Mouse (Mus musculus): ENCODE data around the gene Jmjd8. TPM values are rescaled to one million over a fixed set of nuclear protein-coding genes. Genes with fewer than 3 reads are reported as not detected.

The Jmjd8 gene
- 50.1 and 50.9 TPM in 2 replicates for polyA plus RNA-seq (2015; fragmentation: Nextera tagmentation; extraction: Ambion mirVana)

DNA sequence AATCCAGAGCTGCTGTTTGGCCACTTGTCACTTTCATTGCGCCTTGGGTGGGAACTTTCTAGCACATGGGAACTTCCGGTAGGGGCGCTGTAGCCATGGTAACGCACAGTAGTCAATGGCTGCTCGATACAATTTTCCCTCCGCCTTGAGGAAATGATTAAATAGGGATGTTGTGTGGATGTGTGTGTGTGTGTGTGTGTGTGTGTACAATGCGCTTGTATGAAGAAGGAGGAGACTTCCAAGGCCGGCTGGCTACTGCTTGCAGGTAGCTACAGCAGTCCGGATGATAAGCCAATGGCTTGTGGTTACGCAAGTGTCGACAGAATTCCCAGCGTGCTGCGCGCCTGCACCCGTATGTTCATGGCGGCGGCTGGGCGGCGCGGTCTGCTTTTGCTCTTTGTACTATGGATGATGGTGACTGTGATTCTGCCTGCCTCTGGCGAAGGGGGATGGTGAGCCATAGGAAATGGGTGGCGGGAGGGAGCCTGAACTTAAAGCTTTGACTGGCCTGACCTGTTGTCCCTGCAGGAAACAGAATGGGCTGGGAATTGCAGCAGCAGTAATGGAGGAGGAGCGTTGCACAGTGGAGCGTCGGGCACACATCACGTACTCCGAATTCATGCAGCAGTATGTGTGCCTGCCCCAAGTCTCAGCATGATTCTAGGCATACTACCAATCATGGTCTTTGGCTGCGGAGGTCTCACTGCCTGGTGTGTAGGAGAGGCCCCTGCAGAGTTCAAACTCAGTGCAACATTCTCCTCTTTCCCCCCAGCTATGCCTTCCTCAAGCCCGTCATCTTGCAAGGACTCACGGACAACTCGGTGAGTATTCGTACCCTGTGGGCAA is at the start of gene Jmjd8:
Jmjd8 (plus strand) TSS at position 156 of the 846 bp plus-strand sequence.
- Histone ChIP-seq H3K9ac (ENCODE audit: low read depth, low read length) (peak within 1 kb of the TSS; percentile 82), H3K4me1 (ENCODE audit: control insufficient read depth, insufficient read depth, low read length) (peaks cover 50% of the 10 kb centered on the region), H3K4me2 (ENCODE audit: low read depth, low read length) (peak within 1 kb of the TSS; percentile 67), H3K27ac (ENCODE audit: low read length) (peak within 1 kb of the TSS; percentile 93), H3K9me3 (ENCODE audit: control insufficient read depth, low read length) (no peaks in the 10 kb centered on the region), H3K4me3 (ENCODE audit: low read length) (peak within 1 kb of the TSS; percentile 69), H3K27me3 (replicated peaks; ENCODE audit: control insufficient read depth, insufficient read depth, low read length) (no peaks in the 10 kb centered on the region), H3K36me3 (ENCODE audit: control insufficient read depth, insufficient read depth, low read length) (peaks cover 15% of the 10 kb centered on the region)
- peak; percentile 47 for ATAC-seq
- 1% methylated on average over 32 of the region's 32 CpGs for WGBS

DNA sequence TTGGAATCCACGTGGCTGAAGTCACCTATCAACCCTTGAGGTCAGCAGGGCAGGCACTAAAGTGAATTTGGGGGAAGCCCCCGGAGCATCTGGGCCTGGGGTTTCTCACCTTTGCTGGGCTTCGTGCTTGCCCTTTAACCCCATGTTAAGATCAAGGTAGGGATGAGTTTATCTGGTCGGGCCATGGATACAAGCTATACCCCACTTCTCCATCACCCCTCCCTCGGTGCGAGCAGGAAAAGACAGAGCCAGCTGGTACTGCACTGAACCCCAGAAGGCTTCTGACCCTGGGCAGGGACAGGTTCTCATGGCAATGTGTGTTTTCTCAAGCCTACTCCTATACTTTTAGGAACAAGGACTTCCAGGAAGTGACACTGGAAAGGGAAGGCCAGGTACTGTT is 47.3 kb upstream of the Jmjd8 start:
- Histone ChIP-seq H3K4me3 (ENCODE audit: low read length) (no peak overlapping the region), H3K27me3 (replicated peaks; ENCODE audit: control insufficient read depth, insufficient read depth, low read length) (no peaks in the 10 kb centered on the region), H3K9me3 (ENCODE audit: control insufficient read depth, low read length) (no peaks in the 10 kb centered on the region), H3K4me2 (ENCODE audit: low read depth, low read length) (no peak overlapping the region), H3K9ac (ENCODE audit: low read depth, low read length) (no peak overlapping the region), H3K4me1 (ENCODE audit: control insufficient read depth, insufficient read depth, low read length) (peaks cover 18% of the 10 kb centered on the region), H3K27ac (ENCODE audit: low read length) (no peak overlapping the region), H3K36me3 (ENCODE audit: control insufficient read depth, insufficient read depth, low read length) (peaks cover 13% of the 10 kb centered on the region; the same call in 1 of the 2 replicates)
- 75% methylated on average over 6 of the region's 6 CpGs for WGBS
- ATAC-seq = no peak

DNA sequence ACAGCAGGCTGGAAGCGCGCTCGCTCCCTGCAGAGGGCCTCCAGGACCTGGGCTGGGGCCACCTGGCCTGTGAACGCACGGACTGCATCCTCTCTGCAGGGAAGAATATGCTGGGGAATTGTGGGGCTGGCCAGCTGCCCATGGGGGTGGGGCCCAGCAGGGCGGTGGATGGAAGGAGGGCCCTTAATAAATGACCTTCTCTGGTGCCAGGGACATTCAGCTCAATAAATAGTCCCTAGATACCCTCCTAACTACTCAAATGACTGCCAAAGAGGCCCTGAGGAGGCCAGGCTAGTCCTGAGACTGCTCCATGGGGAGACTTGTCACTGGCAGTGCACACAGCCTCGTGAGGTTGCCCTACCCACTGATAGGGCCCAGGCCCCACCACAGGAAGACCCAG is 45.6 kb upstream of the Jmjd8 start:
- H3K27me3 ChIP-seq (replicated peaks; ENCODE audit: control insufficient read depth, insufficient read depth, low read length) = no peaks in the 10 kb centered on the region
- no peak overlapping the region for H3K4me2 ChIP-seq (ENCODE audit: low read depth, low read length)
- H3K4me3 ChIP-seq (ENCODE audit: low read length) = no peak overlapping the region
- no peak overlapping the region for H3K9ac ChIP-seq (ENCODE audit: low read depth, low read length)
- no peaks in the 10 kb centered on the region for H3K9me3 ChIP-seq (ENCODE audit: control insufficient read depth, low read length)
- WGBS = 62% methylated on average over 7 of the region's 7 CpGs
- ATAC-seq = no peak
- H3K27ac ChIP-seq (ENCODE audit: low read length) = no peak overlapping the region
- H3K4me1 ChIP-seq (ENCODE audit: control insufficient read depth, insufficient read depth, low read length) = peaks cover 18% of the 10 kb centered on the region
- H3K36me3 ChIP-seq (ENCODE audit: control insufficient read depth, insufficient read depth, low read length) = peaks cover 13% of the 10 kb centered on the region; the same call in 1 of the 2 replicates

GRCm38 (mm10) chr17:25783861-25784574 is 44.6 kb upstream of the Jmjd8 start:
- no peak overlapping the region for H3K27ac ChIP-seq (ENCODE audit: low read length)
- 77% methylated on average over 15 of the region's 15 CpGs for WGBS
- no peaks in the 10 kb centered on the region for H3K9me3 ChIP-seq (ENCODE audit: control insufficient read depth, low read length)
- H3K4me3 ChIP-seq (ENCODE audit: low read length) = peak overlapping the region; percentile 79
- H3K27me3 ChIP-seq (replicated peaks; ENCODE audit: control insufficient read depth, insufficient read depth, low read length) = no peaks in the 10 kb centered on the region
- H3K36me3 ChIP-seq (ENCODE audit: control insufficient read depth, insufficient read depth, low read length) = peaks cover 14% of the 10 kb centered on the region
- H3K4me1 ChIP-seq (ENCODE audit: control insufficient read depth, insufficient read depth, low read length) = peaks cover 18% of the 10 kb centered on the region
- ATAC-seq = no peak
- peak overlapping the region; percentile 81 for H3K9ac ChIP-seq (ENCODE audit: low read depth, low read length)
- H3K4me2 ChIP-seq (ENCODE audit: low read depth, low read length) = peak overlapping the region; percentile 90

- peak; percentile 86 for ATAC-seq
- peak within 1 kb of the TSS; percentile 81 for H3K9ac ChIP-seq (ENCODE audit: low read depth, low read length)
- no peaks in the 10 kb centered on the region for H3K9me3 ChIP-seq (ENCODE audit: control insufficient read depth, low read length)
- peak within 1 kb of the TSS; percentile 90 for H3K4me2 ChIP-seq (ENCODE audit: low read depth, low read length)
- H3K27ac ChIP-seq (ENCODE audit: low read length) = peak within 1 kb of the TSS; percentile 88
- WGBS = under 1% methylated on average over 23 of the region's 23 CpGs
- H3K4me1 ChIP-seq (ENCODE audit: control insufficient read depth, insufficient read depth, low read length) = peaks cover 18% of the 10 kb centered on the region
- H3K4me3 ChIP-seq (ENCODE audit: low read length) = peak within 1 kb of the TSS; percentile 79
- H3K36me3 ChIP-seq (ENCODE audit: control insufficient read depth, insufficient read depth, low read length) = peaks cover 21% of the 10 kb centered on the region
- no peaks in the 10 kb centered on the region for H3K27me3 ChIP-seq (replicated peaks; ENCODE audit: control insufficient read depth, insufficient read depth, low read length)
These were observed 43.4 kb upstream of the Jmjd8 start, which contains the start of gene Haghl for GRCm38 (mm10) chr17:25785281-25785745. Haghl (minus strand) TSS chr17:25785673.

DNA sequence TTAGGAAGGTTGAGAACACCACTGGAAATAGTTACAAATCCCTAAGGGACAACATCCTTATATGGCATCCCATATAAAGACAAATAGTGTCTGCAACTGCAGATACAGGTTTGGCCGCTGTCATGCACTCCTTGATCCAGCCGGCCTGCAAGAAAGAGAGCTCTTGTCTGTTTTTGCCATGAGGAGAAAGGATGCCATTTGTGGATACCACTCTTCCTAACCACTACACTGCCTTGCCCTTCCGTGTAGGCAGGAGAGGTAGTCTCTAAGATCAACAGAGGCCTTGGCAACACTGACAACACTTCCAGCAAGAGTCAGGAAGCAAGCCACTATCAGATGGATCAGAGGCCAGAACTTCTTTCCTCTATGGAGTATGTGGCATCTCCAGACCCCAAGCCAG is 42.4 kb upstream of the Jmjd8 start, which contains the start of gene Ccdc78:
Ccdc78 (plus strand) TSS at position 301 of the 400 bp plus-strand sequence.
- Histone ChIP-seq H3K9ac (ENCODE audit: low read depth, low read length) (peak within 1 kb of the TSS; percentile 81), H3K36me3 (ENCODE audit: control insufficient read depth, insufficient read depth, low read length) (peaks cover 17% of the 10 kb centered on the region), H3K4me2 (ENCODE audit: low read depth, low read length) (peak within 1 kb of the TSS; percentile 90), H3K27me3 (replicated peaks; ENCODE audit: control insufficient read depth, insufficient read depth, low read length) (no peaks in the 10 kb centered on the region), H3K4me1 (ENCODE audit: control insufficient read depth, insufficient read depth, low read length) (peaks cover 23% of the 10 kb centered on the region), H3K9me3 (ENCODE audit: control insufficient read depth, low read length) (no peaks in the 10 kb centered on the region), H3K4me3 (ENCODE audit: low read length) (peak within 1 kb of the TSS; percentile 79), H3K27ac (ENCODE audit: low read length) (peak within 1 kb of the TSS; percentile 88)
- 81% methylated on average over 3 of the region's 3 CpGs for WGBS
- no peak for ATAC-seq

DNA sequence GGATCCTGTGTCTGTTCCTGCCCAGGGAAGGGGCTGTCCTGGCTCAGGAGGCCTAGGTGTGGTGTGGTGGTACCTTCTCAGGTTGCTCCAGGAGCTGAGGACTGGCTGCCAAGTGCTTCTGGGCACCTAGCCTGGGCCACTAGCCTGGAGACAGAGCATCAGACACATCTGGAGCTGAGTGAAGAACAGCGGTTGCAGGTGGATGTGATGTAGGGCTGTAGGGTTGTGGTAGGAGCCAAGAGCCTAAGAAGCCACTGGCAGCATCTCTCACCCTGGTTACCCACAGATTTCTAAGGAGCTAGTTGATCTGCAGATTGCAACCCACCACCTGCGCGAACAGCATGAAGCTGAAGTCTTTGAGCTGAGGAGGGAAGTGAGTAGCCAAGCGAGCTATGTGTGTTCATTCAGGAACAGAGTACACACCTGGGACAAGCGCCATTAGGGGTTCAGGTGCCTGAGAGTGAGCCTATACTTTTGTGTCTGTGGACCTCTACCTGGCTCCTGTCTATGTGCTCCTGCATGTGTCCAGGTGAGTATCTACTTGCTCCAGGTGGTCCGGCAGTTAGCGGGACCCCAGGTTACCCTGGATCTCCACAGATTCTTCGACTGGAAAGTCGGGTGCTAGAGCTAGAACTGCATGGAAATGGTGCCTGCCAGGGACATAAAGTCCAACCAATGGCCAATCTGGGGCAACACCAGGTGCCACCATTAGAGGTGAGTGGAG is 41.7 kb upstream of the Jmjd8 start:
- peaks cover 17% of the 10 kb centered on the region for H3K36me3 ChIP-seq (ENCODE audit: control insufficient read depth, insufficient read depth, low read length)
- no peak overlapping the region for H3K9ac ChIP-seq (ENCODE audit: low read depth, low read length)
- no peaks in the 10 kb centered on the region for H3K27me3 ChIP-seq (replicated peaks; ENCODE audit: control insufficient read depth, insufficient read depth, low read length)
- H3K27ac ChIP-seq (ENCODE audit: low read length) = no peak overlapping the region
- peaks cover 26% of the 10 kb centered on the region for H3K4me1 ChIP-seq (ENCODE audit: control insufficient read depth, insufficient read depth, low read length)
- WGBS = 92% methylated on average over 9 of the region's 9 CpGs
- no peak overlapping the region for H3K4me2 ChIP-seq (ENCODE audit: low read depth, low read length)
- H3K4me3 ChIP-seq (ENCODE audit: low read length) = no peak overlapping the region
- H3K9me3 ChIP-seq (ENCODE audit: control insufficient read depth, low read length) = no peaks in the 10 kb centered on the region
- ATAC-seq = no peak

- peak; percentile 6; the same call in 1 of the 2 replicates for ATAC-seq
- Histone ChIP-seq H3K9ac (ENCODE audit: low read depth, low read length) (peak overlapping the region; percentile 89), H3K36me3 (ENCODE audit: control insufficient read depth, insufficient read depth, low read length) (peaks cover 10% of the 10 kb centered on the region; the same call in 1 of the 2 replicates), H3K27ac (ENCODE audit: low read length) (peak overlapping the region; percentile 99), H3K9me3 (ENCODE audit: control insufficient read depth, low read length) (no peaks in the 10 kb centered on the region), H3K4me2 (ENCODE audit: low read depth, low read length) (peak overlapping the region; percentile 90), H3K27me3 (replicated peaks; ENCODE audit: control insufficient read depth, insufficient read depth, low read length) (no peaks in the 10 kb centered on the region), H3K4me1 (ENCODE audit: control insufficient read depth, insufficient read depth, low read length) (peaks cover 31% of the 10 kb centered on the region), H3K4me3 (ENCODE audit: low read length) (peak overlapping the region; percentile 85)
- 28% methylated on average over 19 of the region's 19 CpGs for WGBS
These were observed 37.3 kb upstream of the Jmjd8 start for GRCm38 (mm10) chr17:25791320-25791842.
